Mouse (Mus musculus): ENCODE results near the gene Eppin.

Eppin gene

DNA sequence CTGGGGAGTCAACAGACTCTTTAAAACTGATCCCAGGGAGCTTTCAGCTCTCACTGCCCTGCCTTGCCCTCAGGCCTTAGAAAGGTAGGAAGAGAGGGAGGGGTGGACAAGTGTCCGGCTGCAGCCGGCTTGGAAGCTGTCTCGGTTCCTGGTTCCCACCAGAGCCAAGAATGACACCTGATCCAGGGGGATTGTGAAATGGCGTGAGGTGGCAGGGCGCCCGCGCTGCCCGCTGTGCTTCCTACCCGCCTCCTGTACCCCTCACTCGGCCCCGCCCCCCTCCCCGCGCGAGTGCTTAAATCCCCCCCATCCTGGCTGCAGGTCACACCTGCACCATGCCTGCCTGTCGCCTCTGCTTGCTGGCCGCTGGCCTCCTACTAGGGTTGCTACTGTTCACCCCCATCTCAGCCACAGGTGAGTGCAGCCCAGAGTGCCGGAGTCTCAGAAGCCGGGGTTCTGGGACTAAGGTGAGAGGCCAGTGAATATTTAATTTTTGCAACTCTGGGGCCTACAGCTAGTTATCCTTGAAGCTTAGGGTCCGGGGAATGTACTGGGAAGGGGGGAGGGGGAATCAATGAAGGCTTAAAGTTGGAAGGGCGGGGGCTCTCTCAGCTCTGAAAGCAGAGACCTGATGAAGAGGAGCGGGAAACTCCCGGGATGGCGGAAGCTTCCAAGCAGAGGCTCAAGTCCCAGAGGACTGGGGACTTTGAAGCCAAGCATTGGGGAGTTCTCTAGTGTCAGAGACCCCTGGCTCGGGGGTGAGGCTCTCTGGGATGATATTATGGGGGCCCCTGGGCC lies 30.8 kb downstream of the Eppin start, which contains the start of gene Wfdc2:
TSS of gene Wfdc2 (plus strand) at position 23 of the 798 bp plus-strand sequence.
- no peak for DNase-seq (ENCODE audit: low read depth in 2 of 2, low spot score in 2 of 2)

DNA sequence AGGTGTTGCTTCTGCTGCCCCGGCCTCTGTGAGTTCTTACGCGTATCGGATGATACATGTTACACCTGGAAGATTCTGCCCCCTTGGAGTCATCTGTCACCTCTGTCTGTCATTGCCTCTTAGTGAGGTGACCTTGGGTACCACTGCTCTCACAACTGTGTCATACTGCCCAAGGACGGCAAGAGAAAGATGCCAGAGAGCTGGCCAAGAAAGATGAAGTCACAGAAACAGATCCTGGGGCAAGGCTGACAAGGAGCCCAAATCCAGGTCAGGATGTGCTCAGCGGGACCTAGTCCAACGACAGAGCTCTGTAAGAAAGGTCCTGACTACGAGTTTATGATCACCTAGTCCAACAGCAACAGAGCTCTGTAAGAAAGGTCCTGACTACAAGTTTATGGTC lies 33.3 kb downstream of the Eppin start:
- no peak for DNase-seq (ENCODE audit: low read depth in 2 of 2, low spot score in 2 of 2)

DNA sequence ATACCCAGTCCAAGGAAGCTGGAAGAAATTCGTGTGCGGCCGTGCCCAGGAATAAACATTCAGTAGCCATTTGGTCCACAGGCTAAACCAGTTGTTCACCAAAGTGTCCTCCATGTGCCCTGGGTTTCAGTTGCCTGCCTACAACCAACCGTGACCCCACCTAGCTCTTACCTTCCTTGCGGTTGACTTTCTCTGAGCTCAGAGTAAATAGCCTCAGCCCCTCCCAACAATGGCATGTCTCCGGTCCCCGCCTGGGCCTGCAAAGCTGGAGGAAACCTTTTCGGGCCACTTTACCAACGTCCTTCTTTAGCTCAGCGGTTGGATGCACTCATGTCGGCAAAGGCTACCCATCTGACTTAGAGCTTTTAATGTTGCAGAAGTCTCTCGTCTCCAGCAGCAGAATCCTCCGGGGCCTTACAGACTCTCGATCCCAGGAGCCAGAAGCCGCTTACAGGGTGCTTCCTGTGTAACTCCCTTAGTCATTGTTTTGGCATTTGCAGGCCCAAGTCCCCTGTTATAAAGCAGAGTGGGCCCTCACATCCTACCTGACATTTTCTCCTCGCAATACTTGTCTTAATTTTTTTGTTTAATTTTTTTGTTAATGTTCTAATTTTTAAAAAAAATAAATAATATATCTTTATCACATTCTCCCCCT lies 34.3 kb downstream of the Eppin start:
- no peak for DNase-seq (ENCODE audit: low read depth in 2 of 2, low spot score in 2 of 2)

DNA sequence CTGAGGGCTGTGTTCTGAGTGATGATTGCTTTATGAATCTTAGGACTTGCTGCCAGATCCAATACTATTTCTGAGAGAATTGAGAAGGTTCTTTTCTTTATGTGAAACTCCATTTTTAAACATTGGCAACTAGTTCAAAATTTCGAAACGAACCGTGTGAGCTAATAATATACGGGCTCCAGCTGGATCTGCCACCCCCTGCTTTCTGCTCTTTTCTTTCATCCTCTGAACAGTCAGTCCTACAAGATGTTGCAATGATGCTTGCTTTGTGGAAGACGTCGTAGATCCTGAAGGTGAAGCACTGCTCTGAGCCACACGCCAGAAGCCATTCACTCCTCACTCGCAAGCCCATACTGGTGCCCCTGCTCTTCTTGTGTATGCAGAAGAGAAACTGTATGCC lies 35.0 kb downstream of the Eppin start:
- DNase-seq (ENCODE audit: low read depth in 2 of 2, low spot score in 2 of 2) = no peak

DNA sequence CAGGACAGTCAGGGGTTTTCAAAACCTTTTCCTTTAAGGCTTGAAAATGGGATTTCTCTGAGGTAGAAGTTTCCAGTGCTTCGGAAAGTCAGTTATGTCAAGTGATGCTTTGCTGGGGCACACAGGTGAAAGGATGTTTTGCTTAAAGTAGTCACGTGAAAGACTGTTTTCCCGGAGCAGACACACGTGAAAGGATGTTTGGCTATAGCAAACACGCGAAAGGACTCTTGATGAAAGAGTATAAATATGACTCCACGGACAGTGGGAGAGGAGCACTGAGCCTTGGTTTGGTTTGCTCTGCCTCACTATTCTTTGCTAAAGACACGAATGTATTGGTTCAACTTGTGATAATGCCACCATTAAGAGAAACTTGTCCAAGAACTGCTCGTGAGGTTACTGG lies 41.9 kb downstream of the Eppin start:
- DNase-seq (ENCODE audit: low read depth in 2 of 2, low spot score in 2 of 2) = no peak

DNA sequence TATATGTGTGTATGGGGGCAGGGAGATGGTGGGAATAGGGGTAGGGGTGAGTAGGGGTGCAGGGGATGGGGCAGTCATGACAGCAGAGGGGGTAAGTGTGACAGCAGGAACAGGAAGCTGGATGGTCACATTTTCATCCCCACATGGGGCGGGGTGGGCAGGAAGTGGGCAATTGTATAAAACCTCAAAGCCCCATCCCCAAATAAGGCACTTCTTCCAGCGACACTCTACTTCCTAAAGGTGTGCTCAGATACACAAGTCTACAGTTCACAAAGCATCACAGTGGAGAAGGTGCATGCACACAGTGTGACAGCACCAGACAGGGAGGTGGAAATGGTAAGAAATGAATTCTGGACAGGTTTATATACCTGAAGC lies 42.5 kb downstream of the Eppin start:
- DNase-seq (ENCODE audit: low read depth in 2 of 2, low spot score in 2 of 2) = no peak

DNA sequence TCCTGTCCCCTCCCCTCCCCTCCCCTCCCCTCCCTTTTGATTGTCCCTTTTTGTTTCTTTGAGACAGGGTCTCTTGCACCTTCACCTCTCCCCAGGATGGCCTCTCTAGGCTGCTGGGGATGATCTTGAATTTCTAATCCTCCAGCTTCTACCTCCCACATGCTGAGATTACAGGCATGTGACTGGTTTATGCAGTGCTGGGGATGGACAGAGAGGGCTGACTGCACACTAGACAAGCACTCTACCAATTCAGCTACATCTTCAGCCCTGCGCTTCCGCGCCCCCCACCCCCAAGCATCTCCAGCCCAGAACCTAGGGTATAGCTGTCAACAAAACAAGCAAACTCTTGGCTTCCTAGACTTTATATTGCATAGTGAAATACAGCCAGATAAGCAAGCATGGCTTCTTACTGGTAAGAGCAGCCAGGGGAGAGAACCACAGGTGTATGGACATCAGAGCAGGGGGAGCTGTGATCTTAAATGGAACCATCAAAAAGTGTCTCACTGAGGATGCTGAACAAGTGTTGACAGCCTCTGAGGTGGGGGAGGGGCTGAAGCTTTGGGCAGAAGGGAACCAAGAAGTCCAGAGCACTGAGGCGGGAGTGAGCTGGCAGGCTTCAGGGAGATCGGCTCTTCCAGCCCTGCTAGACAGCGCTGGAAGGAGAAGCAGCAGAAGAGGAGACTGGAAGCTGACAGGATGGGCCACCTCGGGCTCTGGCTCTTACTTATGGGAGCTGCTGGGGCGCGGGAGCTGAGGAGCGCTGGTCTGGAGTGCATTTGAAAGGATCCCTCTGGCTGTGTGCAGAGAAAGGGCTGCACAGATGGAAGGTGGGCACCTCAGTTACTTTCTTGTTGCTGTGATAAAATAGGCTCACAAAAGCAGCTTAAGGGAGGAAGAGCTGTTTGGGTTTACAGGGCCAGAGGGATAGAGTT lies 43.2 kb downstream of the Eppin start:
- no peak for DNase-seq (ENCODE audit: low read depth in 2 of 2, low spot score in 2 of 2)

DNA sequence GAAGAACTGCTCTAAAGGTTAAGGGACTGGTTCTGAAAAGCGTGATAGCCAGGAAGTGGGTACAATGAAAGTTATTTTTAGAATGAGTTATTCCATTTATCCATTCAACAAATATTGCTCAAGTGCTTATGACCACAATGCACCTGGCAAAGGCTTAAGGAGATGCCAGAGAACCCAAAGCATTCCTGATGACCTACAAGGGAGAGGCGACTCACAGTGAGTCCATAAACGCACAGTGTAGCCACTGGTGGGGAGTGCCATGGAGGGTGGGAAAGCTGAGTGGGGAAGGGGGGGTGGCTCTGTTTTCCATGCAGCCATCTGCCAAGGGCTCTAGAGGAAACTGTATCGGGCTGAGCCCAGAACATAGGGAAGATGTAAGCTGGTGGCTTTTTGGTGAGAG lies 44.1 kb downstream of the Eppin start:
- no peak for DNase-seq (ENCODE audit: low read depth in 2 of 2, low spot score in 2 of 2)

DNA sequence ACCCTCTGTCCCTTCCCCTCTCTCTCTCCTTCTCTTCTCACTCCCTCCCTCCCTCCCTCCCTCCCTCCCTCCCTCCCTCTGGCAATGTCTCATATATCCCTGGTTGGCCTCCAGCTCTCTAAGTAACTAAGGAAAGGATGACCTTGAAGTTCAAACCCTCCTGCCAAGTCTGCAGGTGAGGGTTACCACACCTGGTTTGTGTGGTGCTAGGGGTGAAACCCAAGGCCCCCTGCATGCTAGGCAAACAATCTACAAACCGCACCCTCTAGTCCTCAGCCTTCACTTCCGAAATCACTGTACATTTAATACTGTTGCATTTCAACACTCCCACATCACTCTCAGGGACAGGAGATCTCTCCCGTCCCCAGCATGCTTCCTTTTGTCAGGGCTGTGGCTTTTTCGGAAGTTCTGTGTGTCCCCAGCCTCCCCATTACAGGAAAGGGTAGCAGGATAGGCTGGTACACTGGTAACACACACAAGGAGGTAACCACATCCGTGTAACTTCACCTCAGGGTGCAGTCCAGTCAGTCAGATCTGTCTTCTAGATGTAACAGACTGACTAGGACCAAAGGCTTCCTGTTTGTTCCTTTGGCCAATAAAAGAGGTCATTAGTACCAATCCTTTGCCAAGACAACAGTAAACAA lies 48.8 kb downstream of the Eppin start:
- DNase-seq (ENCODE audit: low read depth in 2 of 2, low spot score in 2 of 2) = no peak

DNA sequence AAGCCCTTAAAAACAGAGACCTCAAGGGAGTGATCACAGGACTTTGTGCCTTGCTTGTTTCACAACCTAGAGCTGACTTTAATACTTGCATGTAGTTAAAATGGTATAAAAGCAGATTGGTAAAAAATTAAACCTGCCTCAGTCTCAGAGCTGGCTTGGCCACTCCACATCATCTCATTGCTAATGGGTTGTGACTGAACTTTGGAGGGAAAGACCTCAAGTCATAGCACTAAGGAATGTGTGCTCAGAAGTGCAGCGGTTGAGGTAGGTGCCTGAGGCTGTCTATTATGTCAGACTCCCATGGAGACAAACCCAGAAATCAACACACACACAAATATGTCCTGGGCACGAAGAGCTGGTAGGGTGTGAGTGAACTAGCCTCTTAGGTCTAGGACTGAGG lies 49.6 kb downstream of the Eppin start:
- DNase-seq (ENCODE audit: low read depth in 2 of 2, low spot score in 2 of 2) = no peak

DNA sequence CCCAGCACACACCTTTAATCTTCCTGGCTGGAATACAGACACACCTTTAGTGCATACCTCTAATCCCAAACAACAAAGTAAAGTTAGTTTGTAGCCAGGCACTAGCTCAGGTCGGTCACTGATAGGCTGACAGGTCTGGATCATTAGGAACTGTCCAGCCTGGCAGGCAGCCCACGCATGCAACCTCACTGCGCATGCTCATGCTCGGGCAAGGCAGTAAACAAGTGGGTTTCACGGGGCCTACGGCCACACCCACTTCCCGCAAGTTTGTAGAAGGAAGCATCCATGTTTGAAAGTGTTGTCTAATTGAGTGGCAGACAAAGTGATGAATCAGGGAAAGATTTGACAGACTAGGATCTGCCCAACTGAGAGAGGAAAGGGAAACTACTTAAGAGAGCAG lies 50.8 kb downstream of the Eppin start:
- DNase-seq (ENCODE audit: low read depth in 2 of 2, low spot score in 2 of 2) = no peak

DNA sequence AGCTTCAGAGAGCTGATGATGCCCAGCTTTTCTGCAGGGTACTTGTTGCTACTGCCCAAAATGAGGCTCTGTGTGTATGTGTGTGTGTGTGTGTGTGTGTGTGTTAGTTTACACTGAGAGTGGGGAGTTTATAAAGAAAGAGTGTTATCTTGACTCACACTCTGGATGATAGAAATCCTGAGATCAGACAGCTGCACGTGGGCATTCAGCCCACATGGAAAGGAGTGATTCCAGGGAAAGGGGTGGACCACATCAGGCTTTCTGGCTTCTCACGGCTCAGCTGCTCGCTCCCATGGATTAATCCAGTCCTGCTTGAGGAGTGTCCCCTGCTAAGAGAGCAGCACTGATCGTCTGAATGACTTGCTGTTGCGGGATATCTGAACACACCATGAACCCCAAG lies 51.3 kb downstream of the Eppin start:
- no peak for DNase-seq (ENCODE audit: low read depth in 2 of 2, low spot score in 2 of 2)

DNA sequence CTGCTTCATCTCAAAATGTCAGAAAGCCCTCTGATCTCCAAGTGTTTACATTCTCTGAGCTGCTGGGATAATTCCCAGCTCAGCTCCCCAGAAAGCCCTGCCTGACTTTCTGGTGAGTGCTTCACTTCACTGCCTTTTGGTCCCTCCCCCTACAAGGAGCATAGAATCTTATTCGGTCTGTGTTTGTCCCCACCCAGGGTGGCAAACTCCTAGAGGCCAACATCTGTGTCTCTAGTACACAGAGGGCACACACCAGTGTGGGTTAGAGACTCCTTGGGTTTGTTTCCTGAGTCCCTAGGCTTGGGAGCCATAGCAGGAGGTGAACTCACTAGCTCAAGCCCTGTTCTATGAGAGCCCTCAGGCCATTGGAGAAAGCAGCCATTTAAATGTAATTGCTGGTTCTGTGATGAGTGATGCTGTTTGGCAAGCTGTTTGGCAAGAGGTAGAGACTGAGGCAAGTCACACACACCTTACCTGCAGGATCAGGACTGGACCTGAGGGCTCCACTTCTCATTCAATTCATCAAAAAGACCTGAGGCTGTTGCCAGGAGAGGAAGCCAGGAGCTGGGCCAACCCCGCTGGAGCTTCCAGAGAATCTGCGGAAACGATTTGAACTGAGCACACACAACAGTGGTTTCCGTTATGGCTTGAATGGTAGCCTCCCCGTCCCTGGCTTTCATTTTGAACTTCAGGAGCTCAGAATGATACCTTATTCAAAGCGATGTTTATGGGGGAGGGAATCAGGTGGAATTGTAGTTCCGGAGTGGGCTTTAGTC lies 52.6 kb downstream of the Eppin start:
- DNase-seq (ENCODE audit: low read depth in 2 of 2, low spot score in 2 of 2) = no peak
